Mouse (Mus musculus) kidney, embryonic 15.5 days (tissue): ENCODE data around the gene Tnfaip1. TPM values are rescaled to one million over a fixed set of nuclear protein-coding genes. Genes with fewer than 3 reads are reported as not detected.
A peak's percentile ranks its signal among the peaks of the same experiment; 100 is the strongest.

Experiments used
- ATAC-seq: fragments of 200-750 bp; cut with Nextera tagmentation; replicated peaks from 2 replicates; pipeline ENCODE4 v1.8.0; 2017; ENCODE audit warnings: moderate TSS enrichment; ENCODE audit not compliant: low FRiP score
- H3K27ac ChIP-seq: fragments of 300-500 bp; sonication (generic); 2 replicates; pipeline ENCODE4 v1.5.1; 2015; ENCODE audit warnings: mild to moderate bottlenecking, inconsistent platforms
- H3K27me3 ChIP-seq: fragments of 300-500 bp; sonication (generic); 2 replicates; pipeline ENCODE4 v1.6.1; 2015; ENCODE audit warnings: inconsistent platforms
- H3K36me3 ChIP-seq: fragments of 300-500 bp; sonication (generic); 2 replicates; pipeline ENCODE4 v1.6.1; 2015; ENCODE audit warnings: inconsistent platforms
- H3K4me1 ChIP-seq: fragments of 300-500 bp; sonication (generic); 2 replicates; pipeline ENCODE4 v1.6.1; 2015; ENCODE audit warnings: inconsistent platforms
- H3K4me2 ChIP-seq: fragments of 300-500 bp; sonication (generic); 2 replicates; pipeline ENCODE4 v1.6.1; 2015; ENCODE audit warnings: moderate library complexity, mild to moderate bottlenecking, inconsistent platforms
- H3K4me3 ChIP-seq: fragments of 300-500 bp; sonication (generic); replicated peaks from 2 replicates; pipeline ENCODE4 v1.5.1; 2015; ENCODE audit warnings: mild to moderate bottlenecking, inconsistent platforms
- H3K9ac ChIP-seq: fragments of 300-500 bp; sonication (generic); 2 replicates; pipeline ENCODE4 v1.6.1; 2015; ENCODE audit warnings: mild to moderate bottlenecking, inconsistent platforms
- H3K9me3 ChIP-seq: fragments of 300-500 bp; sonication (generic); replicated peaks from 2 replicates; pipeline ENCODE4 v1.6.1; 2016; ENCODE audit warnings: inconsistent platforms
- WGBS: fragments of 180-500 bp; shearing (Covaris S2); methylation state at CpG from one replicate; pipeline ENCODE4 v1.1.7; 2015; ENCODE audit warnings: mixed read lengths; 5-methylcytosine and 5-hydroxymethylcytosine counted together
- polyA plus RNA-seq: library from polyadenylated mRNA; unstranded; fragments of >200 nt; fragmentation: Nextera tagmentation; extraction: Ambion mirVana; gene quantifications from 2 replicates; pipeline ENCODE4 v1.2.1, GENCODE M21; 2015

The Tnfaip1 gene
- polyA plus RNA-seq, 1 experiment from 2014 or later = 88.2 TPM

GRCm38 (mm10) chr11:78513106-78513790, 22.9 kb downstream of the Tnfaip1 start:
- WGBS = 77% methylated on average over 3 of the region's 3 CpGs
- peak overlapping the region; percentile 87 for H3K4me2 ChIP-seq
- no peak for ATAC-seq
- no peak overlapping the region for H3K27ac ChIP-seq
- H3K36me3 ChIP-seq = peaks cover 62% of the 10 kb centered on the region
- peak overlapping the region; percentile 82 for H3K4me3 ChIP-seq
- no peaks in the 10 kb centered on the region for H3K9me3 ChIP-seq
- peaks cover 19% of the 10 kb centered on the region for H3K4me1 ChIP-seq
- peak overlapping the region; percentile 93 for H3K9ac ChIP-seq
- H3K27me3 ChIP-seq = no peaks in the 10 kb centered on the region

- no peaks in the 10 kb centered on the region for H3K9me3 ChIP-seq
- peak; percentile 95 for ATAC-seq
- peak within 1 kb of the TSS; percentile 82 for H3K4me3 ChIP-seq
- H3K4me2 ChIP-seq = peak within 1 kb of the TSS; percentile 87
- H3K36me3 ChIP-seq = peaks cover 63% of the 10 kb centered on the region
- H3K27ac ChIP-seq = peak within 1 kb of the TSS; percentile 86
- peak within 1 kb of the TSS; percentile 93 for H3K9ac ChIP-seq
- H3K27me3 ChIP-seq = no peaks in the 10 kb centered on the region
- H3K4me1 ChIP-seq = peaks cover 19% of the 10 kb centered on the region
- WGBS = under 1% methylated on average over 50 of the region's 67 CpGs
Measured at GRCm38 (mm10) chr11:78512025-78512957, 23.8 kb downstream of the Tnfaip1 start, which contains the start of the genes Tmem199 and Poldip2. Gene Tmem199 (minus strand): TSS chr11:78512172. Gene Poldip2 (plus strand): TSS chr11:78512193.

GRCm38 (mm10) chr11:78509148-78509547, 27.0 kb downstream of the Tnfaip1 start:
- H3K27me3 ChIP-seq = no peaks in the 10 kb centered on the region
- no peak overlapping the region for H3K4me2 ChIP-seq
- H3K4me1 ChIP-seq = peaks cover 19% of the 10 kb centered on the region
- no peaks in the 10 kb centered on the region for H3K9me3 ChIP-seq
- no peak for ATAC-seq
- 81% methylated on average over 5 of the region's 5 CpGs for WGBS
- no peak overlapping the region for H3K27ac ChIP-seq
- H3K36me3 ChIP-seq = peaks cover 51% of the 10 kb centered on the region
- H3K4me3 ChIP-seq = no peak overlapping the region
- H3K9ac ChIP-seq = no peak overlapping the region

- peaks cover 47% of the 10 kb centered on the region for H3K36me3 ChIP-seq
- no peaks in the 10 kb centered on the region for H3K4me1 ChIP-seq
- H3K4me2 ChIP-seq = no peak overlapping the region
- 85% methylated on average over 3 of the region's 3 CpGs for WGBS
- peaks cover 11% of the 10 kb centered on the region for H3K27me3 ChIP-seq
- H3K9ac ChIP-seq = no peak overlapping the region
- ATAC-seq = no peak
- no peaks in the 10 kb centered on the region for H3K9me3 ChIP-seq
- H3K4me3 ChIP-seq = no peak overlapping the region
- no peak overlapping the region for H3K27ac ChIP-seq
Measured at GRCm38 (mm10) chr11:78505430-78505829, 30.7 kb downstream of the Tnfaip1 start.

GRCm38 (mm10) chr11:78502909-78503650, 33.1 kb downstream of the Tnfaip1 start, which contains the start of gene Sebox:
Gene Sebox (plus strand): TSS chr11:78503447.
- H3K9me3 ChIP-seq = no peaks in the 10 kb centered on the region
- H3K9ac ChIP-seq = no peak within 1 kb of the TSS
- ATAC-seq = no peak
- H3K27me3 ChIP-seq = peaks cover 34% of the 10 kb centered on the region
- no peak within 1 kb of the TSS for H3K4me2 ChIP-seq
- H3K4me1 ChIP-seq = peaks cover 2% of the 10 kb centered on the region
- no peak within 1 kb of the TSS for H3K4me3 ChIP-seq
- H3K36me3 ChIP-seq = peaks cover 25% of the 10 kb centered on the region
- WGBS = 73% methylated on average over 7 of the region's 7 CpGs
- no peak within 1 kb of the TSS for H3K27ac ChIP-seq

- Histone ChIP-seq H3K4me3 (no peak overlapping the region), H3K4me1 (peaks cover 16% of the 10 kb centered on the region), H3K4me2 (no peak overlapping the region), H3K27me3 (peaks cover 44% of the 10 kb centered on the region), H3K9ac (no peak overlapping the region), H3K9me3 (no peaks in the 10 kb centered on the region), H3K36me3 (peaks cover 11% of the 10 kb centered on the region), H3K27ac (no peak overlapping the region)
- 72% methylated on average over 20 of the region's 20 CpGs for WGBS
- ATAC-seq = no peak
Measured at GRCm38 (mm10) chr11:78501529-78501928, 34.6 kb downstream of the Tnfaip1 start.

- Histone ChIP-seq H3K36me3 (peaks cover 2% of the 10 kb centered on the region; the same call in 1 of the 2 replicates), H3K27me3 (peaks cover 52% of the 10 kb centered on the region), H3K4me1 (peaks cover 16% of the 10 kb centered on the region), H3K4me2 (no peak overlapping the region), H3K27ac (no peak overlapping the region), H3K4me3 (no peak overlapping the region), H3K9me3 (no peaks in the 10 kb centered on the region), H3K9ac (no peak overlapping the region)
- no peak for ATAC-seq
- 83% methylated on average over 9 of the region's 9 CpGs for WGBS
Measured at GRCm38 (mm10) chr11:78500623-78501202, 35.4 kb downstream of the Tnfaip1 start.

- H3K9ac ChIP-seq = no peak overlapping the region
- H3K4me1 ChIP-seq = peaks cover 16% of the 10 kb centered on the region
- peaks cover 64% of the 10 kb centered on the region for H3K27me3 ChIP-seq
- no peak for ATAC-seq
- H3K36me3 ChIP-seq = no peaks in the 10 kb centered on the region
- H3K27ac ChIP-seq = no peak overlapping the region
- no peak overlapping the region for H3K4me2 ChIP-seq
- H3K4me3 ChIP-seq = no peak overlapping the region
- WGBS = 41% methylated on average over 16 of the region's 16 CpGs
- H3K9me3 ChIP-seq = no peaks in the 10 kb centered on the region
Measured at GRCm38 (mm10) chr11:78499543-78499942, 36.6 kb downstream of the Tnfaip1 start.

GRCm38 (mm10) chr11:78499004-78499403, 37.1 kb downstream of the Tnfaip1 start, which contains the start of gene Vtn:
Gene Vtn (plus strand): TSS chr11:78499091.
- Histone ChIP-seq H3K4me3 (peak within 1 kb of the TSS; percentile 59), H3K4me1 (peaks cover 16% of the 10 kb centered on the region), H3K4me2 (peak within 1 kb of the TSS; percentile 99), H3K9ac (0 out of 2 replicates have a peak within 1 kb of the TSS, but pooled peaks have one; percentile 31), H3K27ac (0 out of 2 replicates have a peak within 1 kb of the TSS, but pooled peaks have one; percentile 9), H3K36me3 (no peaks in the 10 kb centered on the region), H3K27me3 (peaks cover 69% of the 10 kb centered on the region), H3K9me3 (no peaks in the 10 kb centered on the region)
- WGBS = 54% methylated on average over 7 of the region's 7 CpGs
- ATAC-seq = no peak

- peak within 1 kb of the TSS; percentile 99 for H3K4me2 ChIP-seq
- no peaks in the 10 kb centered on the region for H3K36me3 ChIP-seq
- no peaks in the 10 kb centered on the region for H3K9me3 ChIP-seq
- peaks cover 73% of the 10 kb centered on the region for H3K27me3 ChIP-seq
- 3% methylated on average over 36 of the region's 36 CpGs for WGBS
- peaks cover 16% of the 10 kb centered on the region for H3K4me1 ChIP-seq
- peak; percentile 96 for ATAC-seq
- peak within 1 kb of the TSS; percentile 59 for H3K4me3 ChIP-seq
- H3K9ac ChIP-seq = peak within 1 kb of the TSS; percentile 43
- H3K27ac ChIP-seq = 0 out of 2 replicates have a peak within 1 kb of the TSS, but pooled peaks have one; percentile 9
Measured at GRCm38 (mm10) chr11:78497544-78498522, 38.3 kb downstream of the Tnfaip1 start, which contains the start of gene Sarm1. Gene Sarm1 (minus strand): TSS chr11:78497754.
